Mouse (Mus musculus) CH12.LX (cell line): ENCODE measurements at regions not wholly inside any gene's neighbourhood (a gene's known extent, or its start where the extent isn't known, plus 50 kb on each side); places are given as distances from the start of the nearest gene placed in this dataset.

ENCODE experiments used
- DNase-seq: peaks from one replicate; pipeline ENCODE4 v3.0.0-alpha.2; 2013; ENCODE audit errors: extremely low read depth
- H3K27ac ChIP-seq: 2 replicates; pipeline ENCODE4 v1.5.1; 2012; ENCODE audit warnings: low read depth, mild to moderate bottlenecking, control low read depth, moderate library complexity; ENCODE audit not compliant: insufficient read depth
- H3K27me3 ChIP-seq: replicated peaks from 2 replicates; pipeline ENCODE3; 2012; ENCODE audit warnings: inconsistent platforms
- H3K36me3 ChIP-seq, 2 experiments: replicated peaks in 1 of 2; 2 replicates each; pipeline versions ENCODE3 to v1.6.1; 2012; ENCODE audit warnings: inconsistent platforms in 1 of 2, low read length in 1 of 2, mild to moderate bottlenecking in 1 of 2, mixed read lengths in 1 of 2, moderate library complexity in 1 of 2; ENCODE audit not compliant: control insufficient read depth in 1 of 2, insufficient read depth in 1 of 2
- H3K4me1 ChIP-seq, 2 experiments: 2 replicates each; pipeline ENCODE4 v1.6.1; 2012; ENCODE audit warnings: inconsistent platforms in 1 of 2, moderate library complexity in 1 of 2; ENCODE audit not compliant: insufficient read depth in 2 of 2, control insufficient read depth in 1 of 2
- H3K4me2 ChIP-seq: 2 replicates; pipeline ENCODE4 v1.6.1; 2012; ENCODE audit warnings: low read depth, mild to moderate bottlenecking, control low read depth; ENCODE audit not compliant: poor library complexity, insufficient read depth, severe bottlenecking
- H3K4me3 ChIP-seq, 3 experiments: fragments of 150-350 bp in 1 of 3; sonication (generic) in 1 of 3; replicated peaks in 1 of 3; 2 replicates each; pipeline versions ENCODE3 to v1.5.1; 2011 to 2012; ENCODE audit warnings: low read depth in 2 of 3, low read length in 2 of 3, mild to moderate bottlenecking in 2 of 3, moderate library complexity in 2 of 3, control low read depth in 1 of 3, improper control_type of control experiment in 1 of 3, inconsistent platforms in 1 of 3, mixed read lengths in 1 of 3; ENCODE audit not compliant: poor library complexity in 1 of 3
- H3K79me2 ChIP-seq: replicated peaks from 2 replicates; pipeline ENCODE4 v1.6.1; 2012; ENCODE audit warnings: mild to moderate bottlenecking, moderate library complexity; ENCODE audit not compliant: control insufficient read depth, poor library complexity, insufficient read depth, severe bottlenecking; ENCODE audit errors: extremely low read depth
- H3K9ac ChIP-seq: 2 replicates; pipeline ENCODE4 v1.6.1; 2012; ENCODE audit warnings: low read depth, mild to moderate bottlenecking, control low read depth, moderate library complexity; ENCODE audit not compliant: insufficient read depth
- H3K9me3 ChIP-seq: replicated peaks from 2 replicates; pipeline ENCODE3; 2012; ENCODE audit warnings: low read length, inconsistent platforms, mixed read lengths
- BHLHE40 ChIP-seq: IDR thresholded peaks from 2 replicates; pipeline ENCODE4 v1.6.1; 2011; ENCODE audit warnings: mild to moderate bottlenecking, low read depth, low read length, improper control_type of control experiment
- CHD2 ChIP-seq: IDR thresholded peaks from 2 replicates; pipeline ENCODE4 v1.6.1; 2011; ENCODE audit warnings: low read length, improper control_type of control experiment
- ELF1 ChIP-seq: IDR thresholded peaks from 2 replicates; pipeline ENCODE4 v1.6.1; 2014; ENCODE audit warnings: low read depth, mild to moderate bottlenecking, inconsistent platforms, low read length, improper control_type of control experiment
- EP300 ChIP-seq: IDR thresholded peaks from 2 replicates; pipeline ENCODE4 v1.6.1; 2011; ENCODE audit warnings: low read length, improper control_type of control experiment
- ETS1 ChIP-seq: conservative IDR thresholded peaks from 2 replicates; pipeline ENCODE4 v1.6.1; 2012; ENCODE audit warnings: low read depth, mild to moderate bottlenecking, inconsistent platforms, low read length, improper control_type of control experiment, moderate library complexity
- IRF4 ChIP-seq: IDR thresholded peaks from 2 replicates; pipeline ENCODE4 v1.6.1; 2014; ENCODE audit warnings: low read depth, mild to moderate bottlenecking, inconsistent platforms, low read length, improper control_type of control experiment
- JUN ChIP-seq: IDR thresholded peaks from 2 replicates; pipeline ENCODE4 v1.6.1; 2011; ENCODE audit warnings: low read depth, mild to moderate bottlenecking, low read length, improper control_type of control experiment, moderate library complexity; ENCODE audit not compliant: insufficient read depth
- KAT2A ChIP-seq: IDR thresholded peaks from 2 replicates; pipeline ENCODE4 v1.6.1; 2012; ENCODE audit warnings: low read length, improper control_type of control experiment, inconsistent platforms; ENCODE audit not compliant: insufficient replicate concordance
- MAFK ChIP-seq: IDR thresholded peaks from 2 replicates; pipeline ENCODE4 v1.6.1; 2011; ENCODE audit warnings: low read length, improper control_type of control experiment; ENCODE audit not compliant: insufficient replicate concordance
- MAX ChIP-seq: IDR thresholded peaks from 2 replicates; pipeline ENCODE4 v1.6.1; 2011; ENCODE audit warnings: low read length, improper control_type of control experiment
- MEF2A ChIP-seq: IDR thresholded peaks from 2 replicates; pipeline ENCODE4 v1.6.1; 2014; ENCODE audit warnings: low read depth, mild to moderate bottlenecking, inconsistent platforms, low read length, improper control_type of control experiment, borderline replicate concordance
- MXI1 ChIP-seq: IDR thresholded peaks from 2 replicates; pipeline ENCODE4 v1.6.1; 2011; ENCODE audit warnings: mild to moderate bottlenecking, low read depth, low read length, improper control_type of control experiment
- NELFE ChIP-seq: IDR thresholded peaks from 2 replicates; pipeline ENCODE4 v1.6.1; 2011; ENCODE audit warnings: low read depth, low read length, improper control_type of control experiment
- POLR2A ChIP-seq: IDR thresholded peaks from 2 replicates; pipeline ENCODE4 v1.6.1; 2011; ENCODE audit warnings: low read depth, mild to moderate bottlenecking, improper control_type of control experiment, low read length
- SIN3A ChIP-seq: IDR thresholded peaks from 2 replicates; pipeline ENCODE4 v1.6.1; 2012; ENCODE audit warnings: low read length, improper control_type of control experiment, inconsistent platforms
- SMC3 ChIP-seq: IDR thresholded peaks from 2 replicates; pipeline ENCODE4 v1.6.1; 2011; ENCODE audit warnings: low read depth, low read length, improper control_type of control experiment
- TBP ChIP-seq: conservative IDR thresholded peaks from 2 replicates; pipeline ENCODE4 v1.6.1; 2011; ENCODE audit warnings: low read depth, low read length, improper control_type of control experiment
- TCF12 ChIP-seq: IDR thresholded peaks from 2 replicates; pipeline ENCODE4 v1.6.1; 2014; ENCODE audit warnings: low read depth, mild to moderate bottlenecking, inconsistent platforms, low read length, improper control_type of control experiment
- UBTF ChIP-seq: IDR thresholded peaks from 2 replicates; pipeline ENCODE4 v1.6.1; 2012; ENCODE audit warnings: low read depth, mild to moderate bottlenecking, inconsistent platforms, low read length, improper control_type of control experiment, moderate library complexity
- ZC3H11A ChIP-seq: IDR thresholded peaks from 2 replicates; pipeline ENCODE4 v1.6.1; 2012; ENCODE audit warnings: low read depth, mild to moderate bottlenecking, inconsistent platforms, low read length, improper control_type of control experiment
- ZKSCAN1 ChIP-seq: IDR thresholded peaks from 2 replicates; pipeline ENCODE4 v1.6.1; 2012; ENCODE audit warnings: low read depth, inconsistent platforms, low read length, improper control_type of control experiment, borderline replicate concordance
- ZMIZ1 ChIP-seq: IDR thresholded peaks from 2 replicates; pipeline ENCODE4 v1.6.1; 2012; ENCODE audit warnings: low read depth, mild to moderate bottlenecking, inconsistent platforms, low read length, improper control_type of control experiment
- ZNF384 ChIP-seq: IDR thresholded peaks from 2 replicates; pipeline ENCODE4 v1.6.1; 2012; ENCODE audit warnings: low read depth, low read length, improper control_type of control experiment, inconsistent platforms
- dilution Hi-C: fragments of 300-500 bp; cut with MboI; formaldehyde crosslinking; loops from 2 replicates; pipeline ENCODE4 v1.14.3; 2020; ENCODE audit warnings: low sequenced_read_pairs; ENCODE audit not compliant: extremely low pct_unique_long_range_greater_than_20kb, extremely low pct_ligation_motif_present
- in situ Hi-C: fragments of 300-500 bp; cut with MboI; formaldehyde crosslinking; loops from 3 replicates; pipeline ENCODE4 v1.14.3; 2019; ENCODE audit warnings: low sequenced_read_pairs, low pct_ligation_motif_present, low pct_unique_long_range_greater_than_20kb, mixed read lengths

DNA sequence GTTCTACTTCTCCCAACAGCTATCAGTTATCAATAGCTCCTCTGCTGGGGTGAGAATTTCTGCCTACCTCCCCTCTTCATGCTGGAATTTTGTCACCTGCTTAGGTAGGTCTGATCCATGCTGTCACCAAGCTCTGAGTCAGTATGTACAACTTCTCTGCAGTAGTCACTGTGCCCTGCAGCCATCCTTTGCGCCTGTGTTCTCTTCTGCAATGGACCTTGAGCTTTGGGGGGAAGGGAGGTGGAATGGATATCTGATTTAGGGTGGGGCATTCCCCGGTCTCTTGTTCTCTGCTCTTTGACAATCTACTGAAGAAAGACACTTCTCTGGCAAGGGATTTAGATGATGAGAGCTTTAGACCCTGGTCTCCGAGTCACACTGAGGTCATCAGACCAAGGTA is 184.5 kb upstream of the Zkscan2 start:
- Histone ChIP-seq H3K4me1 (no peaks in the 10 kb centered on the region), H3K27ac (no peak overlapping the region), H3K4me3 (no peak overlapping the region), H3K27me3 (peaks cover 65% of the 10 kb centered on the region), H3K9ac (no peak overlapping the region), H3K9me3 (no peaks in the 10 kb centered on the region), H3K4me2 (no peak overlapping the region), H3K79me2 (no peaks in the 10 kb centered on the region), H3K36me3 (no peaks in the 10 kb centered on the region)
- no peak for DNase-seq
- dilution Hi-C loops: no loop called here
- TF ChIP-seq MAX: no peak
- no peak for TF ChIP-seq SMC3
- no peak for TF ChIP-seq ELF1
- TF ChIP-seq ETS1: no peak
- no peak for TF ChIP-seq TBP
- TF ChIP-seq UBTF: no peak
- TF ChIP-seq POLR2A: no peak
- no peak for TF ChIP-seq SIN3A
- no peak for TF ChIP-seq MEF2A
- TF ChIP-seq ZKSCAN1: no peak
- no peak for TF ChIP-seq ZNF384
- TF ChIP-seq CHD2: no peak
- no peak for TF ChIP-seq IRF4
- no peak for TF ChIP-seq BHLHE40
- TF ChIP-seq MXI1: no peak
- in situ Hi-C loops: no loop called here

DNA sequence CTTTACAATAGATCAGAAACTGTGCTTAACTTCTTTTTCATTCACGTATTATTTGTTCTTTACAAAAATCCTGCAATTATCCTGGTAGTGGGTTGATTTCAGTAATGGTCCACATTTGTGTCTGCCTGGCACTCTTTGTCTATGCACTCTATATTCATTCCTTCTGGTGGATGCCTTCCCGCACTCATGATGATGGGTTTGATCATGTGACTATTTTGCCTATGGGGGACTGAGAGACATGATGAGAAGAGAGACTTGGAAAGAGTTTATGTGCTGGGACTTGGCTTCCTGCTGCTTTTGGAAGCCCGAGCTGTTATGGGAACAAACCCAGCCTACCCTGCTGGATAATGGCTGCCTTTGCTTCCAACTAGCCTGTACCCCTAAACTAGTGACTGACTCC is 186.3 kb upstream of the Zkscan2 start:
- peaks cover 61% of the 10 kb centered on the region for H3K27me3 ChIP-seq
- in situ Hi-C loops (no loop called here), dilution Hi-C loops (no loop called here)
- no peaks in the 10 kb centered on the region for H3K36me3 ChIP-seq
- H3K4me2 ChIP-seq: no peak overlapping the region
- H3K4me1 ChIP-seq: no peaks in the 10 kb centered on the region
- H3K9ac ChIP-seq: no peak overlapping the region
- no peaks in the 10 kb centered on the region for H3K9me3 ChIP-seq
- no peak overlapping the region for H3K27ac ChIP-seq
- H3K79me2 ChIP-seq: no peaks in the 10 kb centered on the region
- H3K4me3 ChIP-seq: no peak overlapping the region
- DNase-seq: no peak
- TF ChIP-seq EP300 (no peak), ZMIZ1 (no peak), ZC3H11A (no peak), ZNF384 (no peak), NELFE (no peak), CHD2 (no peak), MAFK (no peak), TCF12 (no peak), MXI1 (no peak), ELF1 (no peak), JUN (no peak), ZKSCAN1 (no peak), KAT2A (no peak), UBTF (no peak), POLR2A (no peak)
